Mouse (Mus musculus) right cerebral cortex, postnatal 36 days (tissue): Measurements from ENCODE around the gene Aip.

Experiments
- DNase-seq, 2 experiments: peaks; one replicate each; pipeline ENCODE4 v3.0.0; 2022; ENCODE audit warnings: low spot score in 2 of 2, mixed read lengths in 1 of 2

Gene Aip

GRCm38 (mm10) chr19:4152445-4153231 is 27.0 kb upstream of the Aip start:
- DNase-seq = no peak

- DNase-seq = no peak
These were observed 26.2 kb upstream of the Aip start for GRCm38 (mm10) chr19:4151898-4152297.

- DNase-seq = no peak
These were observed 25.8 kb upstream of the Aip start for GRCm38 (mm10) chr19:4151488-4151860.

- DNase-seq = no peak
These were observed 25.2 kb upstream of the Aip start for GRCm38 (mm10) chr19:4150567-4151487.

GRCm38 (mm10) chr19:4149764-4150461 is 24.3 kb upstream of the Aip start:
- no peak for DNase-seq

- DNase-seq = no peak
These were observed 23.6 kb upstream of the Aip start for GRCm38 (mm10) chr19:4149283-4149682.

- DNase-seq = no peak
These were observed 23.2 kb upstream of the Aip start for GRCm38 (mm10) chr19:4148819-4149218.

GRCm38 (mm10) chr19:4148491-4148806 is 22.8 kb upstream of the Aip start, which contains the start of gene Coro1b:
TSS of gene Coro1b (plus strand) at chr19:4148619.
- DNase-seq = peak; percentile 92 to 94

GRCm38 (mm10) chr19:4147782-4148490 is 22.3 kb upstream of the Aip start:
- no peak for DNase-seq

GRCm38 (mm10) chr19:4147022-4147405 is 21.4 kb upstream of the Aip start:
- no peak for DNase-seq

- DNase-seq = no peak
These were observed 20.8 kb upstream of the Aip start for GRCm38 (mm10) chr19:4146366-4147021.

GRCm38 (mm10) chr19:4145936-4146335 is 20.3 kb upstream of the Aip start:
- DNase-seq = no peak

- DNase-seq = no peak
These were observed 19.2 kb upstream of the Aip start for GRCm38 (mm10) chr19:4144550-4145498.

- no peak for DNase-seq
These were observed 18.2 kb upstream of the Aip start, which contains the start of gene Cabp4 for GRCm38 (mm10) chr19:4143759-4144268. TSS of gene Cabp4 (minus strand) at chr19:4144033.

- no peak for DNase-seq
These were observed 16.9 kb upstream of the Aip start for GRCm38 (mm10) chr19:4142416-4143173.

- no peak for DNase-seq
These were observed 14.5 kb upstream of the Aip start for GRCm38 (mm10) chr19:4140147-4140546.

- DNase-seq = no peak
These were observed 13.8 kb upstream of the Aip start, which contains the start of gene Gpr152 for GRCm38 (mm10) chr19:4139446-4139845. TSS of gene Gpr152 (plus strand) at chr19:4139787.

- DNase-seq = no peak
These were observed 12.3 kb upstream of the Aip start for GRCm38 (mm10) chr19:4137913-4138312.

GRCm38 (mm10) chr19:4136463-4136862 is 10.8 kb upstream of the Aip start:
- no peak for DNase-seq
